Mouse (Mus musculus) spleen, postnatal 36 days (tissue): ENCODE results near the gene Ldhd.

Source experiments
- DNase-seq, 2 experiments: peaks; one replicate each; pipeline ENCODE4 v3.0.0; 2022; ENCODE audit warnings: low spot score in 2 of 2, mixed read lengths in 1 of 2

Gene Ldhd

DNA sequence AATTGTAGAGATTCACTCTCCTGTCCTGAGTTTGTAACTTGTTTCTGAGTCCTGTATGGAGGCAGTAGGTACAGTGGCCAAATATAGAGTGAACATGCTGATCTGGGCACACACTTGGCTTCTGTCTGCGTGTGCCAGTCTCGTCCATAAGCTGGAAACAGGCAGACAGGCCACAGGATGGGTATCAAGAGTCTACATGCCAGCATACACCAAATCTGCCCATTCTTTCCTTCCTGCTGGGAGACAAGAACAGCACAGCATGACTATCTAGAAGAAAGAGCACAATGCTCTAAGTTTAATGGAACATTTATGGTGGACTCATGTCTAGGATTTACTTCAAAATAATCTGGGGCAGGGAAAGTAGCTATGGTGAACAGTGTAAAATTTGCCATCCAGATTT, 35.2 kb downstream of the Ldhd start:
- DNase-seq, result no peak

GRCm38 (mm10) chr8:111594044-111594840, 35.9 kb downstream of the Ldhd start:
- no peak for DNase-seq

GRCm38 (mm10) chr8:111592390-111592910, 37.7 kb downstream of the Ldhd start:
- no peak for DNase-seq

GRCm38 (mm10) chr8:111591176-111591575, 39.0 kb downstream of the Ldhd start:
- DNase-seq, result no peak

GRCm38 (mm10) chr8:111590214-111590613, 40.0 kb downstream of the Ldhd start:
- DNase-seq, result no peak

GRCm38 (mm10) chr8:111588336-111588735, 41.8 kb downstream of the Ldhd start:
- no peak for DNase-seq

- no peak for DNase-seq
Measured at GRCm38 (mm10) chr8:111587545-111588094, 42.6 kb downstream of the Ldhd start.

DNA sequence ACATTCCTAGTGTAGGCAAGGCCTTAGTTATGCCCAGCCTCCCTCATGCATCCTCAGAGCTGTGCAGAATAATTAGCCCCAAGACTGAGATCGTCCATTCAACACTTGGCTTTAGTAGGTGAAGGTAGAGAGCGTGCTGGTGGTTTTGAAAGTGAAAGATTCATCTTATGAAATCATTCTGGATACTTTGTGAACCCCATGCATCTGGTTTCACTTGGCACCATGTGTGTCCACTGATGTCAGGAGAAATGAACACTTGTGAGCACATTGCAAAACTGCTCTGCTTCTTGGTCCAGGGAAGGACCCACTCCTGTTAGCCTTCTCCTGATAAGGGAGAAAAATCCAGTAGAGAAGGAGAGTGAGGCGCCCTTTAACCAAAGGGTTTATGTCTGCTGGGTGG, 45.2 kb downstream of the Ldhd start:
- no peak for DNase-seq

DNA sequence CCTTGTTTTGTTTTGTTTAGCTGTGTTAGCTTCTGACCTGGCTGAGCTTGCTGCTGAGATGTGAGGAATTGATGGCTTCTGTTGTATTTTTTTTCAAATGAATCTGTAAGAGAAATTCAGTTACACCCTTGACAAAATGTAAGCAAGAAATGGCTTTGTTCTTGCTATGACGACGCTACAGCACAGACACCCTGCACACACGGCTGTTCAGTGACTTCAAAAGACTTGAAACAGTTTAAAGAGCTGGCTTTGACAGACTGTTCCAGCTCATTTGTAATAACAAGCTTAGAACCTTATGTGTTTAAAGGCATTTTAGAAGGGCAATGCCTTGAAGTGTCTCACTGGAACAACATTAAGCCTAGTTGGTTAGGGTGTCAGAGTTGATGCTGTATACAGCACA, 47.8 kb downstream of the Ldhd start:
- DNase-seq, result no peak

DNA sequence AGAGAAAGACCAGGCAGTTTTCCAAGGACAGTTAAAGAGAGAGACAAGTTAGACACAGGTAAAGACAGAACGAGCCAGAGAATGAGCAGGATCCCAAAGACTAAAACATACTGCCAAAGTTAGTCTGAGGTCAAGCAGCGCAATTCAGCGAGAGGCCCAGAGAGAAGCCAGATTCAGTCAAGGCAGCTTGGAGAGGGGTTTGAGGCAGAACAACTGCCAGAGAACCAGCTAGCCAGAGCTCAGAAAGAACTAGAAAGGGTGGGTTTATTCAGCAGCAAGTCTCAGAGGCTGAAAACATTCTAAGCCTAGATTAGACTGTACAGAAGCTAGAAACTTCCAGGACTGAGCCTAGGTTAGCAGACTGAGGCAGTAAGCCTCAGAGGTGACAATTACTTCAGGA, 49.9 kb downstream of the Ldhd start:
- DNase-seq, result no peak

- DNase-seq, result no peak
Measured at GRCm38 (mm10) chr8:111579318-111579717, 50.9 kb downstream of the Ldhd start.

DNA sequence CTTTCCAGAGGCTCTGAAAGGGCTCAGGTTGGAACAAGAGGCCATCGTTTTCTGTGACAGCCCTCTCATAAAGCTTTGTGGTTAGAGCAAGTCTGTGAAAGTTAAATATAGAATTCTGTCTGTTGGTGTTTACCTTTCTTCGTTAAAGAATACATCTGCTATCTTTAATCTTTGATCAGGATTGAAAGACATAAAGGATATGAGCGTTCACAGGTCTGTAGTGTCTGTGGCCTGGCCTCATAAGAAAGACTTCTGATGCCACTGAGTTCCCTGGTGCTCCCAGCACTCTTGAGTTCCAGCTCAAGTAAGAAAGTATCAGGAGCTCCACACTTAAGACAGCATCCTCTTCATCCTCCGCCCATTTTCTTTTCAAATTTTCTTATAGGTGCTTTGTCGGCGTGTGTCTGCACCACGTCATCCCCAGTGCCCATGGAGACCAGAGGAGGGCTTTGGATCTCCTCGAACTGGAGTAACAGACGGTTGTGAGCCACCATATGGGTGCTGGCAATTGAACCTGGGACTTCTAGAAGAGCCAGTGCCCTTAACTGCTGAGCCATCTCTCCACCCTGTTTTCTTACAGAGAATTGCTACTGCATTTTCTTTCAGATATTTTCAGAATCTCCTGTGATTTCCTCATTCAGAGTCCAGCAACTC, 52.2 kb downstream of the Ldhd start:
- no peak for DNase-seq

DNA sequence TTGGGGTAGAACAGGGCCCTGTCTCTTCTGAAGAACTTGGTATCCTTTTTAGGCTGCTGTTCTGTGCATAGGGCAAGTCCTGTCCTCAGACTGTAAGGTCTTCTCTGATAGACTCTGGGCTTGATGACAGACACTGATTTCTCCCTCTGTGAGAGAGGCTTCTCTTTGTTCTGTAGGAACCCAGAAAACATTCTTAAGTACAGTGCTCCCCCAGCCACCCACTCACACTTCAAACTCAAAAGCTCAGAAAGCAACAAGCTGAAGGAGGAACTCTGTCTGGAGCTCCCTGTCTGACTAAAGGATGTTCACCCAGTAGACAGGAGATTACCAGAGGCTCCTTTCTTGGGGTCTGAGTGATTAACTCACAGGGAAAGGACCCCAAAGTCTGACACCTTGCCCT, 53.7 kb downstream of the Ldhd start:
- no peak for DNase-seq

- DNase-seq, result no peak
Measured at GRCm38 (mm10) chr8:111575492-111575891, 54.7 kb downstream of the Ldhd start.

- no peak for DNase-seq
Measured at GRCm38 (mm10) chr8:111574016-111574415, 56.2 kb downstream of the Ldhd start.
